Mouse (Mus musculus) thymus, adult 2 months (tissue): ENCODE measurements around the gene Pparg.

Source experiments
- CTCF ChIP-seq: fragments of 200-500 bp; IDR thresholded peaks from 2 replicates; pipeline ENCODE4 v1.5.1; 2012; ENCODE audit warnings: mild to moderate bottlenecking, control low read depth, low read length, moderate library complexity, borderline replicate concordance; ENCODE audit not compliant: control insufficient read depth, poor library complexity, insufficient read depth; ENCODE audit errors: extremely low read depth
- POLR2A ChIP-seq: fragments of 200-500 bp; IDR thresholded peaks from 2 replicates; pipeline ENCODE4 v1.6.1; 2012; ENCODE audit warnings: mild to moderate bottlenecking, low read length, control low read depth, moderate library complexity; ENCODE audit not compliant: control insufficient read depth, poor library complexity, insufficient read depth; ENCODE audit errors: extremely low read depth

- TF ChIP-seq CTCF (no peak), POLR2A (no peak)
Observed at GRCm38 (mm10) chr6:115344513-115344912, 16.2 kb upstream of the Pparg start.
